Mouse (Mus musculus): Measurements from ENCODE around the gene Ankrd45. TPM values are rescaled to one million over a fixed set of nuclear protein-coding genes. Genes with fewer than 3 reads are reported as not detected.
"Not testable (repeated sequence)": the region's sequence is repeated elsewhere in the genome, so short reads cannot be mapped to it uniquely, and the experiment has no call there.

The Ankrd45 gene
- polyA plus RNA-seq, 1 experiment from 2014 or later, result 6.0 TPM

GRCm38 (mm10) chr1:161170651-161171050 is 28.2 kb downstream of the Ankrd45 start:
- Histone ChIP-seq H3K4me1 (ENCODE audit: control insufficient read depth, insufficient read depth, low read length) (no peaks in the 10 kb centered on the region), H3K36me3 (ENCODE audit: control insufficient read depth, insufficient read depth, low read length) (no peaks in the 10 kb centered on the region), H3K9ac (ENCODE audit: low read length) (peak overlapping the region; percentile 56), H3K4me2 (peak overlapping the region; percentile 60), H3K9me3 (ENCODE audit: control insufficient read depth, low read length) (no peaks in the 10 kb centered on the region), H3K27me3 (ENCODE audit: control insufficient read depth, insufficient read depth, low read length) (no peaks in the 10 kb centered on the region), H3K4me3 (ENCODE audit: low read depth, low read length) (peak overlapping the region; percentile 37), H3K27ac (ENCODE audit: low read depth, low read length) (no peak overlapping the region)
- WGBS, result under 1% methylated on average over 40 of the region's 40 CpGs
- ATAC-seq (ENCODE audit: low FRiP score), result peak; percentile 96
- DNase-seq (ENCODE audit: low spot score, missing footprints), result peak; percentile 94

- WGBS, result 54% methylated on average over 8 of the region's 8 CpGs
- Histone ChIP-seq H3K4me2 (no peak overlapping the region), H3K4me1 (ENCODE audit: control insufficient read depth, insufficient read depth, low read length) (no peaks in the 10 kb centered on the region), H3K27ac (ENCODE audit: low read depth, low read length) (no peak overlapping the region), H3K9me3 (ENCODE audit: control insufficient read depth, low read length) (no peaks in the 10 kb centered on the region; the same call in 1 of the 2 replicates), H3K9ac (ENCODE audit: low read length) (no peak overlapping the region), H3K4me3 (ENCODE audit: low read depth, low read length) (no peak overlapping the region), H3K27me3 (ENCODE audit: control insufficient read depth, insufficient read depth, low read length) (no peaks in the 10 kb centered on the region), H3K36me3 (ENCODE audit: control insufficient read depth, insufficient read depth, low read length) (no peaks in the 10 kb centered on the region)
- DNase-seq (ENCODE audit: low spot score, missing footprints), result peak; percentile 92
- ATAC-seq (ENCODE audit: low FRiP score), result no peak
These were observed 38.2 kb downstream of the Ankrd45 start for GRCm38 (mm10) chr1:161180674-161181073.

GRCm38 (mm10) chr1:161182386-161182785 is 39.9 kb downstream of the Ankrd45 start:
- Histone ChIP-seq H3K9ac (ENCODE audit: low read length) (no peak overlapping the region), H3K4me2 (no peak overlapping the region), H3K36me3 (ENCODE audit: control insufficient read depth, insufficient read depth, low read length) (no peaks in the 10 kb centered on the region), H3K4me1 (ENCODE audit: control insufficient read depth, insufficient read depth, low read length) (no peaks in the 10 kb centered on the region), H3K4me3 (ENCODE audit: low read depth, low read length) (no peak overlapping the region), H3K27me3 (ENCODE audit: control insufficient read depth, insufficient read depth, low read length) (no peaks in the 10 kb centered on the region), H3K9me3 (ENCODE audit: control insufficient read depth, low read length) (no peaks in the 10 kb centered on the region; the same call in 1 of the 2 replicates), H3K27ac (ENCODE audit: low read depth, low read length) (no peak overlapping the region)
- no peak for DNase-seq (ENCODE audit: low spot score, missing footprints)
- no peak for ATAC-seq (ENCODE audit: low FRiP score)
- 86% methylated on average over 9 of the region's 9 CpGs for WGBS

- no peaks in the 10 kb centered on the region for H3K27me3 ChIP-seq (ENCODE audit: control insufficient read depth, insufficient read depth, low read length)
- no peak overlapping the region for H3K9ac ChIP-seq (ENCODE audit: low read length)
- no peak overlapping the region for H3K4me3 ChIP-seq (ENCODE audit: low read depth, low read length)
- DNase-seq (ENCODE audit: low spot score, missing footprints), result no peak
- no peaks in the 10 kb centered on the region; the same call in 1 of the 2 replicates for H3K9me3 ChIP-seq (ENCODE audit: control insufficient read depth, low read length)
- H3K36me3 ChIP-seq (ENCODE audit: control insufficient read depth, insufficient read depth, low read length), result no peaks in the 10 kb centered on the region
- 67% methylated on average over 9 of the region's 9 CpGs for WGBS
- H3K4me1 ChIP-seq (ENCODE audit: control insufficient read depth, insufficient read depth, low read length), result no peaks in the 10 kb centered on the region
- no peak overlapping the region for H3K4me2 ChIP-seq
- ATAC-seq (ENCODE audit: low FRiP score), result no peak
- no peak overlapping the region for H3K27ac ChIP-seq (ENCODE audit: low read depth, low read length)
These were observed 41.2 kb downstream of the Ankrd45 start for GRCm38 (mm10) chr1:161183677-161184076.

DNA sequence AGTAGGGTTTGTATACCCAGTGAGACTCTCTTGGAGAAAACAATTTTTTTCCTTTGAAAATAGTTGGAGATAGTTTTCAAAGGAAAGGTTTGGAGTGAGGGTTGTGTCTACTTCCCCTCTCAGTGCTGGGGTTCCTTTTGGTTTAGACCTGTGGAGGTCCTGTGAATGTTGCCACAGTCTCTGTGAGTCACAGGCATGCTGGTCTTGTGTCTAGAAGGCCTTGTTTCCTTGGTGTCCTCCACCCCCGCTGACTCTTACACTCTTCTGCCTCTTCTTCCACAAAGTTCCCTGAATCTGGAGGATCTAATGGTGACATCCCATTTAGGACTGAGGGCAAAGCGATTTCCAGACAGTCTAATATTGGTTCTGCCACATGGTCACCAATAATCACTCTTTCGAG is 42.9 kb downstream of the Ankrd45 start:
- no peaks in the 10 kb centered on the region for H3K9me3 ChIP-seq (ENCODE audit: control insufficient read depth, low read length)
- no peaks in the 10 kb centered on the region for H3K4me1 ChIP-seq (ENCODE audit: control insufficient read depth, insufficient read depth, low read length)
- no peak for DNase-seq (ENCODE audit: low spot score, missing footprints)
- no peak for ATAC-seq (ENCODE audit: low FRiP score)
- H3K36me3 ChIP-seq (ENCODE audit: control insufficient read depth, insufficient read depth, low read length), result no peaks in the 10 kb centered on the region
- H3K4me3 ChIP-seq (ENCODE audit: low read depth, low read length), result no peak overlapping the region
- H3K9ac ChIP-seq (ENCODE audit: low read length), result no peak overlapping the region
- WGBS, result 84% methylated on average over 3 of the region's 3 CpGs
- H3K4me2 ChIP-seq, result no peak overlapping the region
- H3K27me3 ChIP-seq (ENCODE audit: control insufficient read depth, insufficient read depth, low read length), result no peaks in the 10 kb centered on the region
- H3K27ac ChIP-seq (ENCODE audit: low read depth, low read length), result no peak overlapping the region

GRCm38 (mm10) chr1:161190253-161190910 is 47.9 kb downstream of the Ankrd45 start:
- Histone ChIP-seq H3K27ac (ENCODE audit: low read depth, low read length) (no peak overlapping the region), H3K4me3 (ENCODE audit: low read depth, low read length) (no peak overlapping the region), H3K9me3 (ENCODE audit: control insufficient read depth, low read length) (no peaks in the 10 kb centered on the region), H3K27me3 (ENCODE audit: control insufficient read depth, insufficient read depth, low read length) (no peaks in the 10 kb centered on the region), H3K36me3 (ENCODE audit: control insufficient read depth, insufficient read depth, low read length) (no peaks in the 10 kb centered on the region), H3K4me1 (ENCODE audit: control insufficient read depth, insufficient read depth, low read length) (no peaks in the 10 kb centered on the region), H3K4me2 (no peak overlapping the region), H3K9ac (ENCODE audit: low read length) (no peak overlapping the region)
- no peak for DNase-seq (ENCODE audit: low spot score, missing footprints)
- no peak for ATAC-seq (ENCODE audit: low FRiP score)
- WGBS, result 77% methylated on average over 9 of the region's 9 CpGs

- Histone ChIP-seq H3K9ac (ENCODE audit: low read length) (peak overlapping the region; percentile 48), H3K4me2 (peak overlapping the region; percentile 55), H3K4me3 (ENCODE audit: low read depth, low read length) (peak overlapping the region; percentile 43), H3K4me1 (ENCODE audit: control insufficient read depth, insufficient read depth, low read length) (no peaks in the 10 kb centered on the region), H3K36me3 (ENCODE audit: control insufficient read depth, insufficient read depth, low read length) (no peaks in the 10 kb centered on the region), H3K27me3 (ENCODE audit: control insufficient read depth, insufficient read depth, low read length) (no peaks in the 10 kb centered on the region), H3K9me3 (ENCODE audit: control insufficient read depth, low read length) (no peaks in the 10 kb centered on the region), H3K27ac (ENCODE audit: low read depth, low read length) (peak overlapping the region; percentile 47; the same call in 1 of the 2 replicates)
- ATAC-seq (ENCODE audit: low FRiP score) (peak; percentile 99), DNase-seq (ENCODE audit: low spot score, missing footprints) (peak; percentile 98)
- under 1% methylated on average over 16 of the region's 16 CpGs for WGBS
These were observed 53.3 kb downstream of the Ankrd45 start for GRCm38 (mm10) chr1:161195541-161196351.

DNA sequence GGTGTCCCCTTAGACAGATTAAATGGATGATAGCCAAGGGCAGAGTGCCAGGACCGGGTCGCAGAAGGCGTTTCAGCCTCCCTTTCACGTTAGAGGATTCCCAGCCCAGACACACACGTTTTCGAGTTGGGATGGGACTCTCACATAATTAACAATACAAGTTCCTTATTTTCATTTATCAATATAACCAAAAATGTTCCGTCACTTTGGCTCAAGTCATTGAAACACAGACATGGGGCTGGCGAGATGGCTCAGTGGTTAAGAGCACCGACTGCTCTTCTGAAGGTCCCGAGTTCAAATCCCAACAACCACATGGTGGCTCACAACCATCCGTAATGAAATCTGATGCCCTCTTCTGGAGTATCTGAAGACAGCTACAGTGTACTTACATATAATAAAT is 53.9 kb downstream of the Ankrd45 start:
- DNase-seq (ENCODE audit: low spot score, missing footprints); H3K9me3 ChIP-seq (ENCODE audit: control insufficient read depth, low read length); H3K9ac ChIP-seq (ENCODE audit: low read length); H3K27me3 ChIP-seq (ENCODE audit: control insufficient read depth, insufficient read depth, low read length); H3K36me3 ChIP-seq (ENCODE audit: control insufficient read depth, insufficient read depth, low read length); H3K27ac ChIP-seq (ENCODE audit: low read depth, low read length); H3K4me1 ChIP-seq (ENCODE audit: control insufficient read depth, insufficient read depth, low read length); ATAC-seq (ENCODE audit: low FRiP score): not testable (repeated sequence)
- Histone ChIP-seq H3K4me2 (peak overlapping the region; percentile 55; the same call in 1 of the 2 replicates), H3K4me3 (ENCODE audit: low read depth, low read length) (peak overlapping the region; percentile 43; the same call in 1 of the 2 replicates)
- 64% methylated on average over 11 of the region's 11 CpGs for WGBS

- ATAC-seq (ENCODE audit: low FRiP score) (no peak), DNase-seq (ENCODE audit: low spot score, missing footprints) (no peak)
- WGBS, result 77% methylated on average over 5 of the region's 5 CpGs
These were observed 57.4 kb downstream of the Ankrd45 start for GRCm38 (mm10) chr1:161199856-161200255.

More at GRCm38 (mm10) chr1:161199856-161200255, 57.4 kb downstream of the Ankrd45 start:
- Histone ChIP-seq H3K4me1 (ENCODE audit: control insufficient read depth, insufficient read depth, low read length) (no peaks in the 10 kb centered on the region), H3K36me3 (ENCODE audit: control insufficient read depth, insufficient read depth, low read length) (no peaks in the 10 kb centered on the region), H3K9me3 (ENCODE audit: control insufficient read depth, low read length) (no peaks in the 10 kb centered on the region), H3K4me3 (ENCODE audit: low read depth, low read length) (no peak overlapping the region), H3K9ac (ENCODE audit: low read length) (no peak overlapping the region), H3K27ac (ENCODE audit: low read depth, low read length) (no peak overlapping the region), H3K4me2 (no peak overlapping the region), H3K27me3 (ENCODE audit: control insufficient read depth, insufficient read depth, low read length) (no peaks in the 10 kb centered on the region)

All from midbrain, embryonic 11.5 days (tissue).